Mouse (Mus musculus) thymus, adult 2 months (tissue): Measurements from ENCODE around the gene Sptbn1. TPM values are rescaled to one million over a fixed set of nuclear protein-coding genes. Genes with fewer than 3 reads are reported as not detected.

Experiments
- DNase-seq: peaks from one replicate; pipeline ENCODE4 v3.0.0; 2021
- H3K27ac ChIP-seq: fragments of 200-500 bp; 2 replicates; pipeline ENCODE4 v1.5.1; 2012; ENCODE audit warnings: low read length, control low read depth; ENCODE audit not compliant: control insufficient read depth, insufficient read depth
- H3K27me3 ChIP-seq: fragments of 200-500 bp; 2 replicates; pipeline ENCODE4 v1.6.1; 2012; ENCODE audit warnings: mild to moderate bottlenecking, low read length, moderate library complexity, mixed read lengths; ENCODE audit not compliant: control insufficient read depth, insufficient read depth
- H3K36me3 ChIP-seq: fragments of 200-500 bp; 2 replicates; pipeline ENCODE4 v1.6.1; 2012; ENCODE audit warnings: mild to moderate bottlenecking, low read length, moderate library complexity; ENCODE audit not compliant: control insufficient read depth, insufficient read depth
- H3K4me1 ChIP-seq: fragments of 200-500 bp; replicated peaks from 2 replicates; pipeline ENCODE4 v1.6.1; 2012; ENCODE audit warnings: low read length; ENCODE audit not compliant: control insufficient read depth, insufficient read depth
- H3K4me3 ChIP-seq: fragments of 200-500 bp; 2 replicates; pipeline ENCODE4 v1.5.1; 2012; ENCODE audit warnings: mild to moderate bottlenecking, low read length, control low read depth, moderate library complexity; ENCODE audit not compliant: control insufficient read depth, insufficient read depth
- CTCF ChIP-seq: fragments of 200-500 bp; IDR thresholded peaks from 2 replicates; pipeline ENCODE4 v1.5.1; 2012; ENCODE audit warnings: mild to moderate bottlenecking, control low read depth, low read length, moderate library complexity, borderline replicate concordance; ENCODE audit not compliant: control insufficient read depth, poor library complexity, insufficient read depth; ENCODE audit errors: extremely low read depth
- POLR2A ChIP-seq: fragments of 200-500 bp; IDR thresholded peaks from 2 replicates; pipeline ENCODE4 v1.6.1; 2012; ENCODE audit warnings: mild to moderate bottlenecking, low read length, control low read depth, moderate library complexity; ENCODE audit not compliant: control insufficient read depth, poor library complexity, insufficient read depth; ENCODE audit errors: extremely low read depth
- WGBS: fragments of 180-500 bp; shearing (Covaris S2); methylation state at CpG from one replicate; pipeline ENCODE4 v1.1.7; 2018; 5-methylcytosine and 5-hydroxymethylcytosine counted together
- polyA plus RNA-seq: library from polyadenylated mRNA; depleted of rRNA; stranded (reverse); fragments of >200 nt; gene quantifications from 2 replicates; pipeline ENCODE4 v1.2.3, GENCODE M21; 2012

Sptbn1 gene
- polyA plus RNA-seq, 1 experiment, result 48.5 TPM

DNA sequence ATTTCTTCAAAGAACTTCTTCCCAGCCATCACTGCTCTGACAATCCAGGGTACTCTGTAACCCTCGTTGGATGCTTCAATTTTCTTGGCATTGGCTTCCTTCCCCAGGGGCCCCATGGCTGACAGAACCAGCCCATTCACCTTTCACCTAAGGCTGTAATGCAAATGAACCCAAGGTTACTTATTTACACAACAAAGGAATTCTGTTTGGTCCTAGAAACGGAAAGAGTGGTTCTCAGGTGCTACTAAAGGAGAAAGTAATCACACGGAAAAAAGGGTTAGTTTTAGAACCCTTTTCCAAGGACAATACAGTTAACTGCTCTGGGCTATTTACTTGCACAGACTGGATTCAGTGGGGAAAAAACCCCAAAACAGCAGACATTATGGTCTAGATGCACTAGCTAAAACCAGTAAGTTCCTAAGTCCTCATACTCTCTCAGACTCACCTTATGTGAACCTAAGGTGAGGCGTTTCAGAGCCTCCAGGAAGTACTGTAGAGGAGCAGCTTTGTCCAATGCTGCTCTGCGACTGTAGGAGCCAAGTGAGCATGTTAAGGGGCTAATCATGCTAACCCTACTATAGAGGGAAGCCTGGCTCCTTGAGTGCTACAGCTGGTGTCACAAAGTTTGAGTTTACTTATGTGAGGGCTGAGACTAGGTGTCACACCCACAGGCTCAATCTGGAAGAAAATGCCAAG lies 90.7 kb downstream of the Sptbn1 start:
- no peaks in the 10 kb centered on the region; the same call in 1 of the 2 replicates for H3K36me3 ChIP-seq
- no peaks in the 10 kb centered on the region for H3K27me3 ChIP-seq
- no peak overlapping the region for H3K27ac ChIP-seq
- no peak overlapping the region for H3K4me3 ChIP-seq
- no peak for DNase-seq
- WGBS, result 75% methylated on average over 5 of the region's 5 CpGs
- no peak for TF ChIP-seq POLR2A
- no peak for TF ChIP-seq CTCF
- H3K4me1 ChIP-seq, result peaks cover 6% of the 10 kb centered on the region

- TF ChIP-seq CTCF (no peak), POLR2A (no peak)
- 64% methylated on average over 3 of the region's 3 CpGs for whole genome bisulfite sequencing
- no peak for DNase-seq
- Histone ChIP-seq H3K4me3 (no peak overlapping the region), H3K27ac (no peak overlapping the region), H3K36me3 (no peaks in the 10 kb centered on the region; the same call in 1 of the 2 replicates), H3K27me3 (no peaks in the 10 kb centered on the region), H3K4me1 (peaks cover 8% of the 10 kb centered on the region)
These were observed 91.9 kb downstream of the Sptbn1 start for GRCm38 (mm10) chr11:30176111-30176510.

DNA sequence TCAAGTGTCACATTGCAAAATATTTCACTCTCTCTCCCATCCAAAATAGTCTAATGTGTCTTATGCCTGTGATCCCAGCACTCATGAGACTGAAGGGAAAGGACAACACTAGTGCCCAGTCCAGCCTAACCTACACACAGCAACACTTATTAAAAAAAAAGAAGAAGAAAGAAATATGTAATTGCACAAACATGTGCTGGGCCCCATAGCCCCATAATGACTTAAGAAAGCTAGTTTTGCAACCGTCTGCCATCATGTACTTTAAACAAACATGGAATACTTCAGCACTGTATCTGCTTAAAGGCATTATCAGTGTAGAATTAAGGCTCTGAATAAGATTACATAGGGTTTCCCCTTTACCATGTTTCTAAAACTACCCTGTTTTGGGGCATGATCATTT lies 92.4 kb downstream of the Sptbn1 start:
- no peak for DNase-seq
- TF ChIP-seq CTCF, result no peak
- no peak for TF ChIP-seq POLR2A
- Histone ChIP-seq H3K4me3 (no peak overlapping the region), H3K27ac (no peak overlapping the region), H3K4me1 (peaks cover 10% of the 10 kb centered on the region), H3K27me3 (no peaks in the 10 kb centered on the region), H3K36me3 (no peaks in the 10 kb centered on the region; the same call in 1 of the 2 replicates)
- 85% methylated on average over 1 of the region's 1 CpGs for WGBS

DNA sequence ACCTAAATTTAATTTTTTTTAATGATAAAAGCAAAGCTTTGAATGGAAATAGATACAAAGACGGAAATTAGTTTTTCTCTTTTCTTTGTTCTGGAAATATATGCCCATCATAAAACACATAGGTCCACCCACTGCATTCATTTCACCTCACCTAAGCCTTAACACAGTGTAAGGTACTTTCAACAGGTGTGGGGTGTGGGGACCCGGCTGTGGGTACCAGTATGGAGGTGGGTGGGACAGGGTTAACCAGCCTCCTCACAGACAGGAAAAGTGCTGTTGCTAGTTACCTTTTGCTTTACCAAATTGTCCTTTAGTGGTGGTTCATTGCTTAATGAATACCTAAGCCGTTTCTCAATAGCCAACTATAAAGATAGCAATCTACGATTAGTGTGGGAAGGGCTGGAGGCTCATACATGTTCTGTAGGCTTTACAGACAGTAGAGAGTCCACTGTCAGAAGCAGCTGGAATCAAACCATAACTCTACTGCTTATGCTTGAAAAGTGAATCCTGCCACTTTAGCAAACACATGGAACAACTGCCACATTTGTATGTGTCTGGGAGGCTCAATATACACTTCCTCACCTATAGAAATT lies 96.3 kb downstream of the Sptbn1 start:
- DNase-seq, result no peak
- no peak overlapping the region for H3K4me3 ChIP-seq
- peaks cover 19% of the 10 kb centered on the region for H3K4me1 ChIP-seq
- WGBS, result 84% methylated on average over 4 of the region's 4 CpGs
- no peaks in the 10 kb centered on the region for H3K27me3 ChIP-seq
- H3K36me3 ChIP-seq, result no peaks in the 10 kb centered on the region; the same call in 1 of the 2 replicates
- TF ChIP-seq POLR2A, result no peak
- no peak for TF ChIP-seq CTCF
- no peak overlapping the region for H3K27ac ChIP-seq

GRCm38 (mm10) chr11:30171184-30171583 lies 96.8 kb downstream of the Sptbn1 start:
- no peak for DNase-seq
- H3K27me3 ChIP-seq, result no peaks in the 10 kb centered on the region
- TF ChIP-seq CTCF, result no peak
- TF ChIP-seq POLR2A, result no peak
- no peak overlapping the region for H3K4me3 ChIP-seq
- peaks cover 19% of the 10 kb centered on the region for H3K4me1 ChIP-seq
- 82% methylated on average over 5 of the region's 5 CpGs for WGBS
- no peaks in the 10 kb centered on the region; the same call in 1 of the 2 replicates for H3K36me3 ChIP-seq
- no peak overlapping the region for H3K27ac ChIP-seq

DNA sequence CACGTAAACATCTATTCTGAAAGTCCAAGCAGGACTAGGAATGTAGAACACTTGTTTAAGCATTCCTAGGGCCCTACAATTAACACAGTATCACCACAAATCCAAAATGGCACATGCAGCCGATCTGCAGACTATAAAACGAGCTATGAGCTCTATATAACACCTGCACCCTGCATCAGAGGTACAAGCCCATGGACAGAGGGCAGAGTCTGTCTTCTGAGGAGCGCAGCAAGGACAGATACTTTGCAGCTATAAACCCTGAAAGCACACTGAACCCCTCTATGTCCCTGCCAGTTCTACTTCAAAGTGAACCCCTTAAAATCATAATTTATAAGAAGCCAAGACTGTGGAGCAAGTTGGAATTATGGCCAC lies 101.4 kb downstream of the Sptbn1 start:
- no peak for TF ChIP-seq POLR2A
- no peak for TF ChIP-seq CTCF
- H3K4me3 ChIP-seq, result no peak overlapping the region
- H3K27ac ChIP-seq, result peak overlapping the region; percentile 88
- 7% methylated on average over 4 of the region's 4 CpGs for WGBS
- no peaks in the 10 kb centered on the region for H3K36me3 ChIP-seq
- no peaks in the 10 kb centered on the region for H3K27me3 ChIP-seq
- peaks cover 27% of the 10 kb centered on the region for H3K4me1 ChIP-seq
- DNase-seq, result no peak
